Mouse (Mus musculus) ES-Bruce4 (cell line): ENCODE measurements around the gene Ipo9. TPM values are rescaled to one million over a fixed set of nuclear protein-coding genes. Genes with fewer than 3 reads are reported as not detected.

Source experiments
- H3K27ac ChIP-seq: 2 replicates; pipeline ENCODE4 v1.5.1; 2012; ENCODE audit warnings: low read length, inconsistent platforms; ENCODE audit not compliant: insufficient read depth
- H3K27me3 ChIP-seq: 2 replicates; pipeline ENCODE4 v1.6.1; 2012; ENCODE audit warnings: mild to moderate bottlenecking, low read length, inconsistent platforms; ENCODE audit not compliant: control insufficient read depth, poor library complexity, insufficient read depth, severe bottlenecking
- H3K36me3 ChIP-seq: 2 replicates; pipeline ENCODE4 v1.6.1; 2012; ENCODE audit warnings: inconsistent platforms, mild to moderate bottlenecking, low read length, moderate library complexity; ENCODE audit not compliant: control insufficient read depth, poor library complexity, insufficient read depth, severe bottlenecking
- H3K4me1 ChIP-seq: one replicate; pipeline ENCODE4 v1.8.1; 2011; ENCODE audit warnings: low read length; ENCODE audit not compliant: control insufficient read depth, insufficient read depth
- H3K4me3 ChIP-seq: 2 replicates; pipeline ENCODE4 v1.5.1; 2011; ENCODE audit warnings: low read depth, mild to moderate bottlenecking, low read length
- H3K9ac ChIP-seq: 2 replicates; pipeline ENCODE4 v1.6.1; 2012; ENCODE audit warnings: low read depth, mild to moderate bottlenecking, inconsistent platforms; ENCODE audit not compliant: poor library complexity, severe bottlenecking
- H3K9me3 ChIP-seq: replicated peaks from 2 replicates; pipeline ENCODE4 v1.6.1; 2012; ENCODE audit warnings: mild to moderate bottlenecking, low read length, inconsistent platforms; ENCODE audit not compliant: control insufficient read depth, poor library complexity, insufficient read depth, severe bottlenecking
- CTCF ChIP-seq: IDR thresholded peaks from one replicate; pipeline ENCODE4 v1.8.1; 2011; ENCODE audit warnings: low read depth, low read length
- EP300 ChIP-seq: IDR thresholded peaks from 2 replicates; pipeline ENCODE4 v1.6.1; 2011; ENCODE audit warnings: low read depth, low read length; ENCODE audit not compliant: insufficient read depth
- POLR2A ChIP-seq: IDR thresholded peaks from one replicate; pipeline ENCODE4 v1.8.1; 2011; ENCODE audit warnings: low read length; ENCODE audit not compliant: insufficient read depth
- polyA plus RNA-seq: library from polyadenylated mRNA; stranded (reverse); fragments of >200 nt; gene quantifications from 2 replicates; pipeline ENCODE4 v1.2.4, GENCODE M21; 2011; ENCODE audit warnings: low read depth; ENCODE audit not compliant: missing spikeins, insufficient read depth, insufficient read length

The Ipo9 gene
- polyA plus RNA-seq, 1 experiment, result 123 TPM

- TF ChIP-seq CTCF, result no peak
- TF ChIP-seq EP300, result no peak
- TF ChIP-seq POLR2A, result no peak
Measured at GRCm38 (mm10) chr1:135380071-135380991, 50.0 kb downstream of the Ipo9 start.

GRCm38 (mm10) chr1:135379048-135379447, 51.3 kb downstream of the Ipo9 start:
- Histone ChIP-seq H3K27ac (no peak overlapping the region), H3K4me3 (no peak overlapping the region)
- TF ChIP-seq EP300 (no peak), POLR2A (no peak), CTCF (no peak)

More at GRCm38 (mm10) chr1:135380071-135380991, 50.0 kb downstream of the Ipo9 start:
- H3K4me3 ChIP-seq, result no peak overlapping the region
- H3K4me1 ChIP-seq, result no peaks in the 10 kb centered on the region
- H3K36me3 ChIP-seq, result peaks cover 8% of the 10 kb centered on the region
- H3K9me3 ChIP-seq, result no peaks in the 10 kb centered on the region
- H3K27me3 ChIP-seq, result no peaks in the 10 kb centered on the region
- H3K9ac ChIP-seq, result no peak overlapping the region
- no peak overlapping the region for H3K27ac ChIP-seq

GRCm38 (mm10) chr1:135378576-135378975, 51.7 kb downstream of the Ipo9 start:
- Histone ChIP-seq H3K27me3 (no peaks in the 10 kb centered on the region), H3K9me3 (no peaks in the 10 kb centered on the region), H3K27ac (no peak overlapping the region), H3K9ac (no peak overlapping the region), H3K4me1 (no peaks in the 10 kb centered on the region), H3K36me3 (no peaks in the 10 kb centered on the region), H3K4me3 (no peak overlapping the region)
- TF ChIP-seq POLR2A (no peak), CTCF (no peak), EP300 (no peak)

More at GRCm38 (mm10) chr1:135379048-135379447, 51.3 kb downstream of the Ipo9 start:
- Histone ChIP-seq H3K4me1 (no peaks in the 10 kb centered on the region), H3K9me3 (no peaks in the 10 kb centered on the region), H3K27me3 (no peaks in the 10 kb centered on the region), H3K36me3 (no peaks in the 10 kb centered on the region), H3K9ac (no peak overlapping the region)

- Histone ChIP-seq H3K27ac (no peak within 1 kb of the TSS), H3K9me3 (no peaks in the 10 kb centered on the region)
Measured at GRCm38 (mm10) chr1:135374868-135375581, 55.3 kb downstream of the Ipo9 start, which contains the start of gene Shisa4. Gene Shisa4, minus strand, starts transcription at chr1:135375237.

GRCm38 (mm10) chr1:135374175-135374867, 56.0 kb downstream of the Ipo9 start:
- no peak overlapping the region for H3K27ac ChIP-seq
- no peak for TF ChIP-seq EP300
- H3K36me3 ChIP-seq, result no peaks in the 10 kb centered on the region

More at GRCm38 (mm10) chr1:135374868-135375581, 55.3 kb downstream of the Ipo9 start, which contains the start of gene Shisa4:
- Histone ChIP-seq H3K4me3 (peak within 1 kb of the TSS; percentile 66), H3K27me3 (no peaks in the 10 kb centered on the region), H3K4me1 (no peaks in the 10 kb centered on the region), H3K36me3 (no peaks in the 10 kb centered on the region), H3K9ac (peak within 1 kb of the TSS; percentile 44)
- TF ChIP-seq EP300 (no peak), POLR2A (no peak), CTCF (no peak)

More at GRCm38 (mm10) chr1:135374175-135374867, 56.0 kb downstream of the Ipo9 start:
- Histone ChIP-seq H3K4me3 (peak overlapping the region; percentile 66), H3K4me1 (no peaks in the 10 kb centered on the region), H3K27me3 (no peaks in the 10 kb centered on the region), H3K9ac (peak overlapping the region; percentile 44), H3K9me3 (no peaks in the 10 kb centered on the region)
